ENCODE assay signal across 22 mouse cellular contexts in genomic region chr6:30589819-30590218, GRCm38 (mm10). TPM values are rescaled to one million over a fixed set of nuclear protein-coding genes. Genes with fewer than 3 reads are reported as not detected.
DNase-seq lines count a peak whose midpoint lies in the region; ATAC-seq and TF ChIP-seq lines count a peak whose summit lies in the region.
"Had no signal": no experiment of that assay in that cellular context is flagged by ENCODE, and none has a peak within 500 bp of the region (broad histone marks: within the 10 kb centered on the region; RNA-seq: fewer than 3 reads in every experiment).

No protein-coding gene starts in this region.

- H3K27ac ChIP-seq in heart, embryonic 15.5 days: peak overlapping the region; percentile 56; the same call in 1 of the 2 replicates
- no peak overlapping the region; the same call in 1 of the 2 replicates for H3K27ac ChIP-seq in lung, embryonic 16.5 days (ENCODE audit: low read length)
- peak overlapping the region; percentile 51; the same call in 1 of the 2 replicates for H3K27ac ChIP-seq in heart, postnatal 0 days (ENCODE audit: low read depth)
- H3K27ac ChIP-seq: forebrain, embryonic 15.5 days; hindbrain, embryonic 15.5 days had no signal

- no peak for TF ChIP-seq CTCF in heart, postnatal 0 days (IDR thresholded peaks at IDR 0.05; ENCODE audit: low read depth)

- ATAC-seq in heart, embryonic 15.5 days (replicated peaks; ENCODE audit: insufficient number of reproducible peaks, insufficient read depth, low FRiP score, low read depth): no peak
- ATAC-seq in lung, embryonic 16.5 days (ENCODE audit: low read depth): peak; percentile 17; the same call in 1 of the 2 replicates
- ATAC-seq in heart, postnatal 0 days (ENCODE audit: insufficient read depth, low read depth): no peak
- ATAC-seq in megakaryocyte-erythroid progenitor cell, adult 5-6 weeks (replicated peaks; ENCODE audit: low FRiP score, low TSS enrichment, poor library complexity, severe bottlenecking): no peak
- ATAC-seq: activated CD4-positive, CD25-positive, alpha-beta regulatory T cell, adult 4 months; CD4-positive, CD25-positive, alpha-beta regulatory T cell, adult 4 months; forebrain, embryonic 15.5 days had no signal

- intact Hi-C loops in heart, postnatal 25 days (cut with DNase I): no loop called here

- no peak for DNase-seq in heart, postnatal 25 days (ENCODE audit: low spot score)
- no peak for DNase-seq in lung, adult 18-20 months
- no peak for DNase-seq in heart, postnatal 0 days (ENCODE audit: low spot score)
- peak; percentile 71 for DNase-seq in yolk sac, embryonic 10.5 days (ENCODE audit: low spot score)
- DNase-seq in adrenal gland, postnatal 14 days: no peak
- DNase-seq: cerebellum, adult 11-12 months; gastrocnemius, postnatal 14 days; kidney, postnatal 36 days; lung, adult 2 months; midbrain, embryonic 14.5 days; spleen, adult 18-20 months had no signal

- H3K4me3 ChIP-seq in heart, embryonic 15.5 days: no peak overlapping the region
- no peak overlapping the region for H3K4me3 ChIP-seq in lung, embryonic 16.5 days (ENCODE audit: low read length)
- H3K4me3 ChIP-seq in heart, postnatal 0 days (ENCODE audit: low read depth, low read length): no peak overlapping the region
- H3K4me3 ChIP-seq: forebrain, embryonic 15.5 days; hindbrain, embryonic 15.5 days had no signal

- H3K27me3 ChIP-seq in heart, embryonic 15.5 days: no peaks in the 10 kb centered on the region
- H3K27me3 ChIP-seq in lung, embryonic 16.5 days (ENCODE audit: control insufficient read depth, insufficient read depth, low read depth, low read length): no peaks in the 10 kb centered on the region
- no peaks in the 10 kb centered on the region for H3K27me3 ChIP-seq in heart, postnatal 0 days (ENCODE audit: control insufficient read depth, insufficient read depth, low read length)
- H3K27me3 ChIP-seq: forebrain, embryonic 15.5 days; hindbrain, embryonic 15.5 days had no signal

- WGBS in heart, embryonic 15.5 days: 36% methylated on average over 2 of the region's 2 CpGs
- WGBS in lung, embryonic 16.5 days: 21% methylated on average over 2 of the region's 2 CpGs
- WGBS in heart, postnatal 0 days: 41% methylated on average over 2 of the region's 2 CpGs

- H3K9ac ChIP-seq in heart, embryonic 15.5 days: no peak overlapping the region
- H3K9ac ChIP-seq in lung, embryonic 16.5 days (ENCODE audit: low read length): no peak overlapping the region
- H3K9ac ChIP-seq in heart, postnatal 0 days (replicated peaks; ENCODE audit: low read depth, low read length): no peak overlapping the region
- H3K9ac ChIP-seq: forebrain, embryonic 15.5 days; hindbrain, embryonic 15.5 days had no signal

- H3K4me1 ChIP-seq in heart, embryonic 15.5 days (replicated peaks): peaks cover 8% of the 10 kb centered on the region
- H3K4me1 ChIP-seq in lung, embryonic 16.5 days (replicated peaks; ENCODE audit: control insufficient read depth, insufficient read depth, low read length): 0 out of 2 replicates have a peak, but pooled peaks cover 3% of the 10 kb centered on the region
- H3K4me1 ChIP-seq in heart, postnatal 0 days (ENCODE audit: control insufficient read depth, insufficient read depth): peaks cover 8% of the 10 kb centered on the region; the same call in 1 of the 2 replicates

- no peaks in the 10 kb centered on the region for H3K9me3 ChIP-seq in heart, embryonic 15.5 days (replicated peaks)
- no peaks in the 10 kb centered on the region for H3K9me3 ChIP-seq in lung, embryonic 16.5 days (ENCODE audit: control insufficient read depth, low read length)
- no peaks in the 10 kb centered on the region for H3K9me3 ChIP-seq in heart, postnatal 0 days (replicated peaks; ENCODE audit: control insufficient read depth, low read length)
- H3K9me3 ChIP-seq: forebrain, embryonic 15.5 days; hindbrain, embryonic 15.5 days had no signal

- TF ChIP-seq EP300 in heart, postnatal 0 days (IDR thresholded peaks at IDR 0.05; ENCODE audit: low read depth): no peak

- no peak overlapping the region for H3K4me2 ChIP-seq in heart, embryonic 15.5 days
- H3K4me2 ChIP-seq in lung, embryonic 16.5 days (ENCODE audit: low read depth, low read length): no peak overlapping the region
- H3K4me2 ChIP-seq in heart, postnatal 0 days (ENCODE audit: low read depth, low read length): no peak overlapping the region
- H3K4me2 ChIP-seq: forebrain, embryonic 15.5 days; hindbrain, embryonic 15.5 days had no signal

- H3K36me3 ChIP-seq in heart, embryonic 15.5 days: no peaks in the 10 kb centered on the region
- no peaks in the 10 kb centered on the region for H3K36me3 ChIP-seq in lung, embryonic 16.5 days (ENCODE audit: control insufficient read depth, insufficient read depth, low read length)
- no peaks in the 10 kb centered on the region for H3K36me3 ChIP-seq in heart, postnatal 0 days (replicated peaks; ENCODE audit: control insufficient read depth, insufficient read depth, low read length)
- H3K36me3 ChIP-seq: forebrain, embryonic 15.5 days; hindbrain, embryonic 15.5 days had no signal

RNA-seq across cellular contexts. Expression of gene Cpa5, which starts 21.0 kb away (rescaled TPM):
- 0.32 and 0.58 TPM in 2 replicates for polyA plus RNA-seq in heart, embryonic 15.5 days (2015; fragmentation: Nextera tagmentation; extraction: Ambion mirVana)
- total RNA-seq in heart, postnatal 25 days (2021): not detected
- polyA plus RNA-seq in lung, embryonic 16.5 days (2015; fragmentation: Nextera tagmentation; extraction: Ambion mirVana): 0.33 TPM in 1 of 2 replicates, not detected in the other
- 0.46 and 1.6 TPM in 2 replicates for total RNA-seq in heart, postnatal 0 days (2014; rRNA removed; ENCODE audit: low replicate concordance)
- 0.32 and 0.67 TPM in 2 replicates for polyA plus RNA-seq in heart, postnatal 0 days (2015; fragmentation: Nextera tagmentation; extraction: Ambion mirVana)
- not detected in 2 replicates for total RNA-seq in megakaryocyte-erythroid progenitor cell, adult 5-6 weeks (2014; fragmentation: Nextera tagmentation)
- total RNA-seq in megakaryocyte-erythroid progenitor cell, adult 5-6 weeks (2017): not detected in 2 replicates
- total RNA-seq in adrenal gland, postnatal 14 days (2021): not detected in 2 replicates
- total RNA-seq: left cerebral cortex, adult 18-20 months had no signal
- polyA plus RNA-seq: activated CD4-positive, CD25-positive, alpha-beta regulatory T cell, adult 4 months; CD4-positive, CD25-positive, alpha-beta regulatory T cell, adult 4 months; hindbrain, embryonic 15.5 days; lung, adult 2 months; midbrain, embryonic 14.5 days; neural tube, embryonic 11.5 days had no signal

RNA-seq across cellular contexts. Expression of gene Cpa4, which starts 21.6 kb away (rescaled TPM):
- polyA plus RNA-seq in heart, embryonic 15.5 days (2015; fragmentation: Nextera tagmentation; extraction: Ambion mirVana): 1.6 and 2.4 TPM in 2 replicates
- not detected for total RNA-seq in heart, postnatal 25 days (2021)
- polyA plus RNA-seq in lung, embryonic 16.5 days (2015; fragmentation: Nextera tagmentation; extraction: Ambion mirVana): 0.08 TPM in 2 replicates
- 0.23 TPM in 1 of 2 replicates, not detected in the other for total RNA-seq in heart, postnatal 0 days (2014; rRNA removed; ENCODE audit: low replicate concordance)
- 0.30 and 0.46 TPM in 2 replicates for polyA plus RNA-seq in heart, postnatal 0 days (2015; fragmentation: Nextera tagmentation; extraction: Ambion mirVana)
- total RNA-seq in megakaryocyte-erythroid progenitor cell, adult 5-6 weeks (2014; fragmentation: Nextera tagmentation): not detected in 2 replicates
- total RNA-seq in megakaryocyte-erythroid progenitor cell, adult 5-6 weeks (2017): not detected in 2 replicates
- total RNA-seq in adrenal gland, postnatal 14 days (2021): 1.7 and 2.1 TPM in 2 replicates
- polyA plus RNA-seq: CD4-positive, CD25-positive, alpha-beta regulatory T cell, adult 4 months; testis, adult 2 months had no signal

RNA-seq across cellular contexts. Expression of gene Cpa2, which starts 48.4 kb away (rescaled TPM):
- 2.1 and 3.9 TPM in 2 replicates for polyA plus RNA-seq in heart, embryonic 15.5 days (2015; fragmentation: Nextera tagmentation; extraction: Ambion mirVana)
- total RNA-seq in heart, postnatal 25 days (2021): not detected
- 5.2 and 6.0 TPM in 2 replicates for polyA plus RNA-seq in lung, embryonic 16.5 days (2015; fragmentation: Nextera tagmentation; extraction: Ambion mirVana)
- total RNA-seq in heart, postnatal 0 days (2014; rRNA removed; ENCODE audit: low replicate concordance): not detected in 2 replicates
- polyA plus RNA-seq in heart, postnatal 0 days (2015; fragmentation: Nextera tagmentation; extraction: Ambion mirVana): 2.7 and 2.8 TPM in 2 replicates
- total RNA-seq in megakaryocyte-erythroid progenitor cell, adult 5-6 weeks (2014; fragmentation: Nextera tagmentation): not detected in 2 replicates
- not detected in 2 replicates for total RNA-seq in megakaryocyte-erythroid progenitor cell, adult 5-6 weeks (2017)
- total RNA-seq in adrenal gland, postnatal 14 days (2021): 0.56 and 0.90 TPM in 2 replicates

RNA-seq across cellular contexts. Expression of gene Cpa1, which starts 49.2 kb away (rescaled TPM):
- polyA plus RNA-seq in heart, embryonic 15.5 days (2015; fragmentation: Nextera tagmentation; extraction: Ambion mirVana): 3.2 and 5.0 TPM in 2 replicates
- total RNA-seq in heart, postnatal 25 days (2021): under 1 TPM in 1 of 2 experiments, not detected in 1; 0.16 TPM
- 5.4 and 5.7 TPM in 2 replicates for polyA plus RNA-seq in lung, embryonic 16.5 days (2015; fragmentation: Nextera tagmentation; extraction: Ambion mirVana)
- 11.5 and 16.8 TPM in 2 replicates for total RNA-seq in heart, postnatal 0 days (2014; rRNA removed; ENCODE audit: low replicate concordance)
- 4.4 and 6.2 TPM in 2 replicates for polyA plus RNA-seq in heart, postnatal 0 days (2015; fragmentation: Nextera tagmentation; extraction: Ambion mirVana)
- not detected in 2 replicates for total RNA-seq in megakaryocyte-erythroid progenitor cell, adult 5-6 weeks (2014; fragmentation: Nextera tagmentation)
- not detected in 2 replicates for total RNA-seq in megakaryocyte-erythroid progenitor cell, adult 5-6 weeks (2017)
- 0.30 TPM in 1 of 2 replicates, not detected in the other for total RNA-seq in adrenal gland, postnatal 14 days (2021)
- total RNA-seq: gastrocnemius, postnatal 14 days; left cerebral cortex, adult 18-20 months had no signal
- polyA plus RNA-seq: activated CD4-positive, CD25-positive, alpha-beta regulatory T cell, adult 4 months; CD4-positive, CD25-positive, alpha-beta regulatory T cell, adult 4 months; cortical plate, adult 2 months; neural tube, embryonic 11.5 days had no signal
